Mouse (Mus musculus) small intestine, adult 2 months (tissue): Measurements from ENCODE around the gene Olfr27.

Source experiments
- CTCF ChIP-seq: fragments of 200-500 bp; IDR thresholded peaks from 2 replicates; pipeline ENCODE4 v1.5.1; 2012; ENCODE audit warnings: low read depth, mild to moderate bottlenecking, control low read depth, inconsistent platforms, low read length, moderate library complexity, mixed read lengths; ENCODE audit not compliant: insufficient replicate concordance, insufficient read length; ENCODE audit errors: extremely low read depth
- POLR2A ChIP-seq: fragments of 200-500 bp; IDR thresholded peaks from 2 replicates; pipeline ENCODE4 v1.6.1; 2012; ENCODE audit warnings: low read depth, mild to moderate bottlenecking, control low read depth, inconsistent platforms, low read length, moderate library complexity

GRCm38 (mm10) chr9:39166004-39166403, 38.1 kb downstream of the Olfr27 start, which contains the start of gene Olfr943:
- no peak for TF ChIP-seq POLR2A
- TF ChIP-seq CTCF, result no peak
